Mouse (Mus musculus) C2C12 (cell line): Measurements from ENCODE around the gene Fam169b.

Experiments used
- CTCF ChIP-seq: IDR thresholded peaks from one replicate; pipeline ENCODE4 v1.5.1; 2011; ENCODE audit not compliant: control insufficient read depth, insufficient read depth, insufficient read length
- MAX ChIP-seq: IDR thresholded peaks from one replicate; pipeline ENCODE4 v1.6.1; 2011; ENCODE audit warnings: mild to moderate bottlenecking, control low read depth

GRCm38 (mm10) chr7:68318979-68319378 lies 45.3 kb downstream of the Fam169b start:
- TF ChIP-seq CTCF = no peak
- TF ChIP-seq MAX = no peak
